Mouse (Mus musculus) retina, postnatal 7 days (tissue): ENCODE measurements around the gene Ptgr1.
A peak's percentile ranks its signal among the peaks of the same experiment; 100 is the strongest.

Experiments
- DNase-seq: peaks from one replicate; pipeline ENCODE4 v3.0.0-alpha.2; 2012; ENCODE audit warnings: low read depth, low spot score

Ptgr1 gene

DNA sequence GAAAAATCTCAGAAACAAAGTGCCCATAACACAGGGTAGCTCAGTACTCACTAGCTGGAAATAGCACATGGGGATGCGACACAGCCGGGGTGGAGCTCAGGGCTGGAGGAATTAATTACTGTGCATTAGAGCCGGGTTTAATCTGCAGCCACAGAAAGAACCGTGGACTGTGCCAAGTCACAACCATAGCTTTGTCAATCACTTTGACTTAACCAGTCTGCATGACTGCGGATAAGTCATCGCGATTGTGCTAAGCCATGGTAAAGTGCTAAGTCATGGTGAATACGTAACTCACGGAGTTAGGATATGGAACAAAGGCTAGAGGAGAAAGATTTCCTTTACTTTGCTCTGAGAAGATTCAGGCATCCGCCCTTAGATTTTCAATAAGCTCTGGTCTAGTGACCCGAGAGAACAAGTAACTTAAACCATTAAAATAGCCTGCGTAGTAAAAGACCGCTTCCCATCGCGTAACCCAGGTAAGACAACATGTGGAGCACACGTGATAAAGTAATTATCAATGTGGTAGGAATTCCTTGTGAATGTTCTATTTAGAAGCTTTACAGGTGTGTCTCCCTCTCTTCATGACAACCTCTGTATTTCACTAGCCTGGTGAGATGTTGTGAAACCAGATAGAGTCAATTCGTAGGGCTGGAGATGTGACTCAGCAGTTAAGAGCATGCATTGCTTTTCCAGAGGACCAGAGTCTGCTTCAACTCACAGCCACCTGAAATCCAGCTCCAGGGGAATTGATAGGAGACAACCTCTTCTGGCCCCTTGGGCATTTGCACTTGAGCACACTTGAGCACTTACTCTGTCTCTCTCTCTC lies 3.9 kb upstream of the Ptgr1 start:
- peak; percentile 38 for DNase-seq

DNA sequence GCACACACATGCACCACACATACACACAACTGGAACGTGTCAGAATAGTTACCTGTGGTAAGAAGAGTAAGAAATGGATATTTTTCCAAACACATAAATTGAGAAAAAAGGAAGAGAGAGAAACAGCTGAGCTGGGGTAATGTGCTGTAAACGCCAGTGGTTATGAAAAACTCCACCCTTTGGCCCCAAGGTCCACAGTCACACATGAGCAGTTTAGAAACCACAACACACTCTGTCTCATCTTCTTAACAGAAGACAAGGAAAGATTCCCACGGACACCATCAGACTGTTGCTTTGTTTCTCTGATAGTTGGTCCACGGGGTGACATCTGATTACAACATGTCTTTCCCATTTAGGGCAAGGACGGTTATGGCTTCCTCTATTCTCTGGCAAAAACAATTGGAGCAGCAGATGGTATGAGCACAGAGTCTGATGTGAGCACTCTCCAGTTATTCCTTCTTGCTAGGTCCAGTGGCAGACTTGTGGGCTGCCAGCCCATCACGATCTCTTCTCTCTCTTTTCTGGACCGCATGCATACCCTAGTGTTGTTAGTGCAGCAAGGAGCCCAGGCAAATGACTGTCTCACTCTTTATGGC lies 2.5 kb upstream of the Ptgr1 start:
- no peak for DNase-seq

- DNase-seq = peak; percentile 66
Observed at GRCm38 (mm10) chr4:58985157-58985648, 1.7 kb downstream of the Ptgr1 start.

DNA sequence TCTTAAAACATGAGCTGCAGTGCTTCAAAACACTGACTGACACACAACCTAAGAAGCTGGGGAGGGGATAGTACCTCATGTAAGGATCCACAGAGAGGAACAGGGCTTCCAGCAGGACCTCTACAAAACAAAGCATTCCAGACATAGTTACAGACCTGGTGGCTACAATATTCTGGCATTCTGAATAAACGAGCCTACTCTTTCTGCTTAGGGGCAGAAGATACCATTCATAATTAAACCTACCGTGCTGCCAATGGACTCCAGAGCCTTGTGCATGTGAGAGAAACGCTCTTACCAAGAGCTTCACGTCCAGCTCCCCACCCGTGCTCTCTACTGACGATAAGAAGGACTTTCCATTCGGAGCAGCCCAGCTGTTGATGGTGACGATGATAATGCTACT lies 4.1 kb downstream of the Ptgr1 start:
- no peak for DNase-seq

DNA sequence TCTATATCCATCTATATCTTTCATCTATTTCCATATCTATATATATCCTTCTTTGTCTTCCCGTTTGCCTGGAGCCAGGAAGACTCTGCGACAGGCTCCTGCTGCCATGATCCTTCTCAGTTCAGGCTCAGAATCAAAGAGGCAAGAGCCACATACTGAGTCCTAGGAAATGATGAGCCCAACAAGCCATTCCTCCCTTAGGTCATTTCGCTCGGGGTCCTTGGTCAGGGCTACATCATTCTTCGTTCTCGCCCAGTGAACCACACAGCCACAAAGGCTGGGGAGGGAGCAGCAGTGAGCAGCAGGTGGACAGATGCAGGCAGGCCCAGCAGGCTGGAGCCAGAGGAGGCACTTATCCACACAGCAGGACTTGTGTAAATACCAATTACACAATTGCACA lies 5.5 kb downstream of the Ptgr1 start:
- DNase-seq = no peak

DNA sequence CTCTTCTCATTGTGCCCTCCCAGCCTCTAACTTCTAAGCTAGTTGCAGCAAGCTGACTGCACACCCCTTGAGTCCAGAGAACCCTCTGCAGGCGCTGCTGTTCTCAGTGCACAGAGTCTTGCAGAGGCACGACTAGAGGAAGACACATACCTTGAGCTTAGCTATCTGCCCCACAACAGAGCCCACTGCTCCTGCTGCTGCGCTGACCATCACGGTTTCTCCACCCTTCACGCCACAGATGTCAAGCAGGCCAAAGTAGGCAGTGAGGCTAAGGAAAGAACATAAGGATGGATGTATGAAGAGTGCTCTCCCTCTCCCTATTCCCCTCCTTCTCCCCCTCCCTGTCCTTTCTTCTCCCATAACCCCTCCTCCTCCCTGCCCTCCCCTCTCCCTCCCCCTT lies 11.2 kb downstream of the Ptgr1 start:
- no peak for DNase-seq

DNA sequence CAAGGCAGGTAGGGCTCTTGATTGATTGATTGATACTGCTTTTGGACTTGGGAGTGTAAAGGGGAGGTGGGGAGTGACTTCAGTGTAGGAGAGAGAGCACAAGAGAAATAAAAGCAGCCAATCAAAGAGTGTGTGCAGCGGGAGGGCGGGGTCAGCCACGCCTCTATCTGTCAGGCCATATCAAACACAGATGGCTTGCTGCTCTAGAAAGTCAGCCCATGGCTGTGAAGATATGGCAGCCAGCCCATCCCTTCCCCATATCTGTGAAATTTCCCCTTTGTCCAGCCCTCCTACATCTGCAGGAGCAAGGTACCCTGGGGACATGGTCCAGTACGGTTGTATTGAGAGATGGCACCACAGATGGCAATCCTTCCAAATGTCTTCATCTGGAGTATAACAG lies 16.2 kb downstream of the Ptgr1 start:
- no peak for DNase-seq

DNA sequence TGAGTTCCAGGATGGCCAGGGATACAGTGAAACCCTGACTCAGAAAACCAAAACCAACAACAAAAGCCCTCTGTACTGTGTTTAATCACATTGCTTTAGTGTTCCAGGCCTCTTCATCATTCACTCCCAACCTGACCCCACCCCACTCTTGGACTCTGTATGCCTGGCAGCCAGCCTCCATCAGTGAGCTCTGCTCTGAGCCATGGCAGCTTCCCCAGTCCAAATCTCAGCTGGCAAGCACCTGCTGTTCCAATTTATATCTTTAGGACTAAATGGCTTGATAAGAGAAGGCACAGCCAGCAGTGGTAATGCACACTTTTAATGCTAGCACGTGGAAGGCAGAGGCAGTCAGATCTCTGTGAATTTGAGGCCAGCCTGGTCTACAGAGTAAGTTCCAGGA lies 21.8 kb downstream of the Ptgr1 start:
- no peak for DNase-seq

DNA sequence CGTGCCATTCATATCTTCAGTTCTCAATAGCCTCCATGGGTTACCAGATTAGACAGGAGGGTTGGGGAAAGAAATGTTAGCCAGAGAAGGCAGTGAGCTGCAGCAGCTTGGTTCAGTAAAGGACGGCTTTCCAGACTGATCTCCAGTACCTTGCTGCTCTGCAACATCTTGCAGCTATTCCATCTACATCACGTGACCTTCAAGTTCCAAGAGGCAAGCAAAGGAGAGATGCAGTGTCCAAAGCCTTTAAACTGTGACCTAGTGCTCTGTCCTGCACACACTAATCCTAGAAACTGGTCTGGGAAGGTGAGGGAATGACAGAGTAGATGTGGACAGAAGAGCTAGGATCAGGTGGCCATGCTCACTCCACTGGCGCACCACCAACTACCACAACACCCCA lies 23.6 kb downstream of the Ptgr1 start:
- no peak for DNase-seq

GRCm38 (mm10) chr4:58961719-58962118 lies 25.2 kb downstream of the Ptgr1 start:
- DNase-seq = no peak

- DNase-seq = no peak
Observed at GRCm38 (mm10) chr4:58952630-58953029, 34.3 kb downstream of the Ptgr1 start.

DNA sequence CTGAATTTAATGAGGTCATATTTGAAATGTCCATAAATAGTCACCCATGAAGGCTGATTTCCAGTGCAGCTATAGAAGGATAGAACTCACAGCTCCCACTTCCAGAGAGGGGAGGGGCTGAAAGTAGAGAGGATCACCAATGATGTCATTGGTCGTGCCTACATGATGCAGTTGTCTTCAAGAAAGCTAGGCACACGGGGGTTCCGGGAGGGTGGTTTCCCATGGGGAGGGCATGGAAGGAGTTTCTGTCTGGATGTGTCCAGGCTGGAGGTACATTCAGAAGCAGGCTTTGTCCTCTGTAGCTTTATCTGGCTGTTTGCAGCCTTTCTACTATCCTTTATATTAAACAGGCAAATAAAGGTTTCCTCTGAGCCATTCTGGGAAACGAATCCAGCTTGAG lies 38.5 kb downstream of the Ptgr1 start:
- no peak for DNase-seq

DNA sequence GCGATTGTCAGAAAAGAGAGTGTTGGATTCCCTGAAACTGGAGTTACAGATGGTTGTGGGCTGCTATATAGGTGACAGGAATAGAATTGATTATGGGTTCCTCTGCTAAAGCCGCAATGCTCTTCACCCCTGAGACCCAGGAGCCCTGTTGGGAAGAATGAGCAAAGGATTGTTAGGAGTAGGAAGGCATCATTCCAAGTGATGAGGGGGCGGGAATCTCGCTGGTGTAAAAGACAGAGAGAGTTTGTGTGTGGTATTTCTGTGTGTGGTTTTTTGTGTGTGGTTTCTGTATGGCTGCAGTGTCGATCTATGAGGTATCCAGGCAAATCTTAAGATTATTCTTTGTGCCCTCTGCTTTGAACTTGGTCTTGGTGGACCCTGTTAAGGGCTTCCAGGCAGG lies 42.2 kb downstream of the Ptgr1 start:
- no peak for DNase-seq

GRCm38 (mm10) chr4:58944206-58944553 lies 42.7 kb downstream of the Ptgr1 start:
- no peak for DNase-seq

DNA sequence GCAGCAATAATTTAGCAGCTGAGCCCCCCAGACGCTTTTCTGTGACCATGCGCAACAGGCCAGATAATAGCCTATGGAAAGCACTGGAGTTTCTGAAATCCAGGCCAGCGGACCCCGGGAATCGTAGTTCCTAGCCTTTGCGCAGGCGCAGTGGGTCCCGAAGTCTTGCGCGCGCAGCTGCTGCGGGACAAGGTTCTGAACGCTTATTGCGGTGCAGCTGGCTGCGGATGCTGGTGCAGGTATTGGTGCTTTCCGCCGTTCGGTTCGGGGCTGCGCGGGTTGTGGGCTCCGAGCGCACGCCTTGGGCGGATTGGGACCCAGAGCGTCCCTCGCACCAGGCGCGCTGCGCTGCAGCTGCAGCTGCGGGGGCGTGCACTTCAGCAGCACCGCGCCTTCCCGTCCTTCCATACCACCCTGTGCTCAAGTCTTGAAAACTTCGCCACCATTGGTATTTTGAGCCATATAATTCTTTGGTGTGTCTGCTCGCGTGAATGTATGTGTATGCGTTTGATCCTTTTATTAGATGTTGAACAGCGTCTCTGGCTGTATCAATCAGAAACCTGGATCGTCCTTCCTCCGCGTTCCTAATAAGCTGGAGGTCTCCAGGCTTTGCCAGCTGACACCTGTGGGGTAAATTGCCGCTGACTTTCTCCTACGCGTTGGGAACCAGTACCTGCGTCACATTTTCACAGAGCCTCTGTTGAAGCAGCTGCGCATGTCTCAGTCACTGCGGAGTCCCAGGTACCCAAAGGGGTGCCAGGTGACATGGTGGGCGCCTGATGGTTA lies 43.3 kb downstream of the Ptgr1 start, which contains the start of gene Zkscan16:
Gene Zkscan16, plus strand, starts transcription at position 209 of the 786 bp plus-strand sequence.
- DNase-seq = peak; percentile 81

DNA sequence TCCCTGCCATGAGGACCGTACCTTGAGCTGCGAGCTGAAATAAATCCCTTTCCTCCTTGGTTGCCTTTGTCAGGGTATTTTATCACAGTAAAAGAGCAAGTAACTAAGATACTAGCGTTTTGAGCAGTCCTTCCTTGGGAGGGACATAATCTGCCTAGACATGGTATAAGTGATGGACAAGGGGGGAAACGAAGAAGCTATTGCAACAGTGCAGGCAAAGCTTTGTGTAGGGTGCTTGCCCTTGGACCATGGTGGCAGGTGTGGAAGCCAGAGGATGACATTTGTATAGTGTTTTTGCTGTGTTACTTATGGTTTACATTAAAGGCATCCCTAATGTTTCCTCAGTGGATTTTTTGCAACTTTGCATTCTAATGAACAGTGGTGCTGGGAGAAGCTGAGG lies 44.0 kb downstream of the Ptgr1 start:
- peak; percentile 3 for DNase-seq

DNA sequence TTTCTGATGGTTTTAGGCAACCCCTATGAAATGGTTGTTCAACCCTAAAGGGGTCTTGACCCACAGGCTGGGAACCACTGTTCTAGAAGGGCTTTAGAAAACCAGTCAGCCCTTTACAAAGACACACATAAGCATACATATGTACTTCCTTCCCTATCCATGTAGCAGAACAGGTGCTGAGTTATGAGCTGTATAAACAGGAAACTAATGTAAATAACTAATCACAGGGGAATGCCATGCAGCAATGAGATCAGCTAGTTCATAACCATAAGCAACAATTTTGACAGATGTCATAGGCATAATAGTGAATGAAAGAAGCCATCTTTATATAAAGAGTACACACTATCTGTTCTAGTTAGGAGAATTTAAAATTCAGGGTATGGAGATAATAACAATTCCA lies 45.3 kb downstream of the Ptgr1 start:
- no peak for DNase-seq

DNA sequence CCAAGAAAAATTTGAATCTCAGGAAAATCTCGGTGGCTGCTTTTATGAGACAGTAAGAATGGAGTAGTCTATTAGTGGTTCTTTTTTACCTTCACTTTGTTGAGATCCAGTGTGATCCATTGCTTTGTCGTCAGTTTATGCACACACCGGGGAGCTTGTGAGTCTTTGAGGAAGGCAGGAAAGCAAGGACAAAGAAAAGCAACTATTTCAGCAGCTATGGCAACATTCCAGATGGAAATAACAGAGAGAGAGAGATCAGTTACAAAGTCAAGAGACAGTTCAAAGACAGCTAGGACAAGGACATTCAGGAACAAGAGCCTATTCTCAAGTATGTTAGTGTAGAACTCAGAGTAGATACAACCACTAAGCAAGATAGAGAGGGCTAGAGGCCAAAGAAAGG lies 51.1 kb downstream of the Ptgr1 start:
- no peak for DNase-seq

- DNase-seq = peak; percentile 9
Observed at GRCm38 (mm10) chr4:58934746-58935476, 52.0 kb downstream of the Ptgr1 start.

- no peak for DNase-seq
Observed at GRCm38 (mm10) chr4:58934308-58934707, 52.6 kb downstream of the Ptgr1 start.

GRCm38 (mm10) chr4:58932541-58932940 lies 54.4 kb downstream of the Ptgr1 start:
- no peak for DNase-seq

DNA sequence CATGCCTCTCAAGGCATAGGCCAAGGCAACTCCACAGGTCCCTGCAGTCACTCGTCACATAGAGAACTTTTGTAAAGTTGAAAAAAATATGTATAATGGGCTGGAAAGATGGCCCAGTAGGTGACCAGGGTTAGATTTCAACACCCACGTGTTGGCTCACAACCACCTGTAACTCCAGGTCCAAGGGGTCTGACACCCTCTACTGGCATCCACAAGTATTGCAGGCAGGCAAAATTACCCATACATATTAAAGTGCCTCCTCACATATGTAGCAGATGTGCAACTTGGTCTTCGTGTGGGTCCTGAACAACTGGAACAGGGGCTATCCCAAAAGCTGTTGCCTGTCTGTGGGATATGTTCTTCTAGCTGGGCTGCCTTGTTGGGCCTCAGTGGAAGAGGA lies 59.3 kb downstream of the Ptgr1 start:
- DNase-seq = no peak
